Mouse (Mus musculus) cerebellum, postnatal 25 days (tissue): Measurements from ENCODE around the gene Fbxo42.
A peak's percentile ranks its signal among the peaks of the same experiment; 100 is the strongest.

Source experiments
- DNase-seq, 2 experiments: peaks; one replicate each; pipeline ENCODE4 v3.0.0; 2021; ENCODE audit warnings: mixed read lengths in 2 of 2

Fbxo42 gene

GRCm38 (mm10) chr4:141222752-141223151 is 75.0 kb downstream of the Fbxo42 start:
- no peak for DNase-seq

DNA sequence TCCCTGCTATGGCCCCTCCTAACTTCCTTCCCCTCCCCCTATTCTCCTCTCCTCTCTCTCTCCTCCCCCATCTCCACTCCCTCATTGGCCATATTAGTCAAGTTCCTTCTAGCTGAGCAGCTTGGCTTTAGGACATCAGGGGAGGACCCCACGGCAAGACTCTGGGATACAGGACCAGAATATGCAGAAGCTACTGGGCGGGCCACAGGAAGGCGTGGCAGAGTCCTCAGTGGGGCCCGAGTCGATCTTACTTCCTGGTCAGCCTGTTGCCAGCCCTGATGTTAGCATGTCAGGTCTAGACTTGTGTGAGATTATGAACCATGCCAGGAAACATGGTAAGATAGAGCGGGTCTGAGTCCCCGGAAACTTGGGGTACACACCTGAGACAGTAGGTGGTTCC is 81.0 kb downstream of the Fbxo42 start:
- no peak for DNase-seq

- DNase-seq = no peak
Measured at GRCm38 (mm10) chr4:141233196-141233595, 85.5 kb downstream of the Fbxo42 start.

GRCm38 (mm10) chr4:141235537-141236111 is 87.9 kb downstream of the Fbxo42 start:
- no peak for DNase-seq

DNA sequence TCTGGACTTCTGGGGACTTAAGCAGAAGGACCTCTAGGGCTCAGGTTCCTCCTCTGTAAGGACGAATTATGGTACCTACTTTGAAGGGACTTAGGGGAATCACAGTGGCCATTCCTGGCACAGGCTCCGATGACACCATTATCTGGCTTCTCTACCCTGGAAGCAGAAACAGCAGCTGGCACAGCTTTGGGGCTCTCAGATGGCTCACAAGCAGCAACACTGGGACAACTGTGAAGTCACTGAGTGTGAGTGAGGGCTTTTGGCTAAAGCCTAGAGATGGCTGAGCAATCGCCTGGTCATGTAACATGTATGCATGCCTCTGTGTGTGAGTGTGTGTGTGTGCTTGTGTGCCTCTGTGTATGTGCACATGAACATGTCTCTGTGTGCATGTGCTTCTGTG is 89.1 kb downstream of the Fbxo42 start:
- no peak for DNase-seq

DNA sequence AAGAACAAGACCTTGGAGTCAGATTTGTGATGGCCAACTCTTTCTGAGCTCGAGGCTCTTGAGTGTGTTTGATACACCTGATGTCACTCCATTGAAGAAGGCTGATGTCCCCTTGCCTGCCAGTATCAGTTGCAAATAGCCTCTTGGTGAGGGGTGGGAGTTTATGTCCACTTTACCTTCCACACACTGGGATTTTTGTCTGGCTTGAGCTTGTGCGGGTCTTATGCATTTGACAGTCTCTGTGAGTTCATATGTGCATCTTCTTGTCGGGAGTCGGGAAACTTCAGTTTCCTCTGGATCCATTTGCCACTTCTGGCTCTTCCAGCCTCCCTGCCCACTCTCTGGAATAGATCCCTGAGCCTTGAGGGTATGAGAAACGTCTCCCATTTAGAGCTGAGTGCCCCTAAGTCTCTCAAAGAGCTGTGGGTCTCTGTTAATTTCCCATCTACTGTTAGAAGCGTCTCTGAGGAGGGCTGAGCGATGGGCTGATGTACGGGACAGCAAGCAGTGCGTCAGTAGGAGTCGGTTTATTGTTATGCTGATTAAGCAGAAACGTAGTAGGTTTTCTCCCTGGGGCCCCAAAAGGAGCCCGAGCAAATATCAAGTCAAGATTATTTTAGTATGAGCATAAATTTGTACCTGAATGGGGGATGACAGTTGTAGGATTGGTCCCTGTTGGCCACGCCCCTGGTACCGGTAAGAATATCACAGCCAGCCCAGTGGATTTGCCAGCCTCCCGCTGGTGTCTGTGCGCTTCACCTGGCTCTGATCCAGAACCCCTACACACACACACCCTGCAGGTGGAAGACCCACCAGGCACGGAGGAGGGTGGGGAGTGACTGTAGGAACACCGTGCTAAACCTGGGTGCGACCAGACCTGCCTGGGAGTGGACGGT is 91.0 kb downstream of the Fbxo42 start:
- DNase-seq = no peak

GRCm38 (mm10) chr4:141239388-141240125 is 91.8 kb downstream of the Fbxo42 start, which contains the start of gene Arhgef19:
Gene Arhgef19 (plus strand): TSS chr4:141239499.
- peak; percentile 56 to 75 for DNase-seq

DNA sequence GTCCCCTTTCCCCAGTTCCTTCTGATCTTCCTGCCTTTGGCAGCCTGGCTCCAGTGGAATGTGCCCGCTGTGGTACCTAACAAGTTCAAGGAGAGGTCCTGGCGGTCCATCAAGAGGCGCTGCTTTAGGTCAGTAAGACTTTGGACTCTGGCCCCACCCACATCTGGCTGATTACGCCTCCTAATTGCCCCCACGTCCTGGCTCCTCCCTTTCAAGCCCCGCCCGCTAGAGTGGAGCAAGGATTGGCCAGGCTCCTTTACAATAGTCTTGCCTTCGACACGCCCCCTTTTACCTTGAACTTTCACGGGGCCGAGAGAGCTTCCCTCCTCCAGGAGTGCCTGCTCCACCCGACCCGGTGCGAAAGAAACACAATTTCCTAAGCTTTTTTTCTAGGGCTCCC is 92.9 kb downstream of the Fbxo42 start:
- no peak for DNase-seq

DNA sequence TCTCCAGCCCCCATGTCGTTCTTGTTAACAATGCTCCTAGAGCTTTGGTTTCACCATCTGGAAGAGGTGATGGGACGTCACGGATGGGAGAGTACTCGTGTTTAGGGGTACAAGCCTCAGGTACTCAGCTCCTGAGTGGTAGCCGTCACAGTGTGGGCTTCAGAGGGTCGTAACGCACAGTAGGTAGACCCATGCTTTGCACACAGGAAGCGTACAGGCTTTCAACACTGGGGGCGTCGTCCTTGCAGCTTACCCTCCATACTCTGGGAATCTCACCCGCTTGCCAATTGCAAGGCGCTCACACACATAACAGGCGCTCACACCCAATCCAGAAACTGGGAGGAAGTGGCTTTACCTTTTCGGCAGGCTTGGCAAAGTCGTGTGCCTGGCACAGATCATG is 94.1 kb downstream of the Fbxo42 start:
- DNase-seq = no peak

DNA sequence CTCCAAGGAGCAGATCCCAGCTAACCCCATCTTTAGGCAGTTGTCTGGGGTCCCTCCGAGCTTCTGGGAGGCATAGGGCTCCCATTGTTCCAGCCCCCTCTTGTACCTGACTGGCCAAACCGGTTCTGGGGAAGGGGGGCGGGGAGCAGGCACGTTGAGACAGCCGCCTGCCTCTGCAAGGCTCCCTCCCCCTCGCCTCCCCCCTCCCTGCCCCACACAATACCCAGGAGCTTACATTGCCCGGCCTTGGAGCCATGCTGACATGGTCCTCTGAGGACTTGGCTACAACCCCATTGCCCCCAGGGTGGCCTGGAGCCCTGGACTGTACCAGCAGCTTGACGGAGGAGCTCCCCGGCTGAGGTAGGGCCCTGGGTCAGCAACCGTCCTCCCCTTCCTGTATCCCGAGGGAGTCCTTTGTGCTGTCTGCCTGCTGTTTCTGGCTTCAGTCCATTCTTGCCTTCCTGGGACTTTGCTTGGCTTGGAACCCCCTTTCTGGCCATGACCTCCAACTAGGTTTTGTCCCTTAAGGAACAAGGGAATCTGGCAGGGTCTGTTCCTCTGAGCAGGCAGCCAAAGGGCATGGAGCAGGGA is 95.0 kb downstream of the Fbxo42 start:
- DNase-seq = no peak

- DNase-seq = no peak
Measured at GRCm38 (mm10) chr4:141243636-141244035, 95.9 kb downstream of the Fbxo42 start.

DNA sequence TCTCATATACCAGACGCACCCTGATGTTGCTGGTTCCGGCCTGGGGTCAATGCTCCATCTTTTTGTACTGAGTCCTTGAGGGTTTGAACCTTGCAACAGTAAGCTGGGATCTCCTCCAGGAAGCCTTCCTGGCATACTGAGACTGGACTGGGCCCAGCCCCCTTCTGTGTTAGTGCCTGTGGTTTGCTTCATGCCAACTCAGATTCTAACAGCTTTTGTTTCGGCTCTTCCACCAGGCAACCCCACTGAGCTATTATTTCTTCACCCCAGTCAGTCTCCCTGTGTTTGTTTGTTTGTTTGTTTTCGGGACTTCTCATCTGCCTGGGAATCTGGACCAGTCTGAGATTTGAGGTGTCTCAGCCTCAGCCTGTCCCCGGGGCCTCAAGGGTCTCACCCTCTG is 96.7 kb downstream of the Fbxo42 start:
- DNase-seq = no peak

DNA sequence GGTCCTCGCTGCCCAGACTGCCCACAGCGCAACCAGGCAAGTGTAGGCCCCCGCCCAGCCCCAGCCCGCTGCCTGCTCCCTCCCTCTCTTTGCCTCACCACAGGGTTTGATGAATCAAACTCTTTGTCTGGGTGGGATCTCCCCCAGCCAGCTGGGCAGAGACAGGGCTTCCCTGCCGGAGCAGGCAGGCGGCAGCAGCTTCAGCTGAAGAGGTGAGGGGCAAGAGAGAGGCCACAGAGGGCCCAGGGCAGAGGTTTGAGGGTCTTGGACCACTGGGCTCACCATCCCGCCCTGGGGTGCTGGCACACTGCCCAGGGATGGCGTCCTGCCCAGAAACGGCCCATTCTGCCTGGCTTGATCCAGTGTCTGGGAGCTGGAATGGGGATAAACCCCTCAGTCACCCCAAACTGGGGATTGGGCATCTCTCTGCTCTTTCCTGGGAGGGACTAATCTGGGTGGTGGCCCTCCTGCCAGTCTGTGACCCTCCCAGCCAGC is 97.3 kb downstream of the Fbxo42 start:
- peak; percentile 66 to 75 for DNase-seq

DNA sequence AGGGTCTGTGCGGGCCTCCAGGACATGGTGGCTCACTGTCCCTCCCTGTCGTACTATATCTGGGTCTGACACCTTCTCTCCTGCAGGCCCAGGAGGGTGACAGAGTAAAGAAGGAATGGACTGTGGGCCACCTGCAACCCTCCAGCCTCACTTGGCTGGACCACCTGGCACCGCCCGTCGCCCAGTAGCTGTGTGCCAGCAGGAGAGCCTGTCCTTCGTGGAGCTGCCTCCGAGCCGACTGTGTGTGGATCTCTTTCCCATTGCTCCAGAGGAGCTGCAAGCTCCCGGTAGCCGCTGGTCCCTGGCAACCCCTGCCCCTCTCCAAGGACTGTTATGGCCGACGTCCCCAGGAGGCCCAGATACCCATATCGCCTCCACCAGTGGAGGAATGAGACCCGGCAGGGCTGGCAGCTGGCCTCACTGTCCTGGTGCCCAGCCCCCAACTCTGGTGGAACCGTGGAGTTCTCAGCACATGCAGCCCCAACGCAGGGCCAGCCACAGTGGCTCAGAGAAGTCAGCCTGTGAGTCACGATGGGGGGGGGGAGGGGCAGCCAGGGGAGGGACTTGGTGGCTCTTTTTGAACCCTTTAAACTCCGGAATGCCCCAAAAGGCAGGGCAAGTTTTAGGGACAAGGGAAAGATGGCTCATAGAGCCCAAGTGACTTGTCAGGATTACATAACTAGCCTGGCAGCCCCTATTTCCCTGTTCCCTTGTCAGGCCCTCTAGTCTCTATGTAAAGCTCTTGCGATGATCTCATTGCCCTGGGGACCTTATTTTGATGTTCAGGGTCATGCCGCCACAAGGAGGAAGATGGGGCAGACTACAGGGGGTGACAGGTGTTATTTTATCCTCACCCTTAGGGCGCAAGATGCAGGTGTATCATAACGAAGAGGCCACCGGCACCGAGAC is 98.6 kb downstream of the Fbxo42 start:
- peak; percentile 24 to 33 for DNase-seq

DNA sequence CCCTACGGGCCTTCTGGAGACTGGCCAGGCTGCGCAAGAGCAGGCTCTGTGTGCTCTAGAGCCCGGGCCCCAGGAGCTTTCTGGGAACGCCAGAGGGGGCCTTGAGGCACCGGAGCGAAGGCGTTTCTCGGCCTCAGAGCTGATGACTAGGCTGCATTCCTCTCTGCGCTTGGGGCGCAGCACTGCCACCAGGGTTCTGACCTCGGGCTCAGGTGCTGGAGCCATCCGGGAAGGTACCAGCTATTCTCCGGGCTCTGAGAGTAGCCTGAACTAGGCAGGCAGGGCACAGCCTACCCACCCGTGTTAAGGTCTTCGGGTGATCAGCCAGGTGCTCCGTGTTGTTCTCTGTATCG is 99.3 kb downstream of the Fbxo42 start:
- DNase-seq = peak; percentile 18 to 31

DNA sequence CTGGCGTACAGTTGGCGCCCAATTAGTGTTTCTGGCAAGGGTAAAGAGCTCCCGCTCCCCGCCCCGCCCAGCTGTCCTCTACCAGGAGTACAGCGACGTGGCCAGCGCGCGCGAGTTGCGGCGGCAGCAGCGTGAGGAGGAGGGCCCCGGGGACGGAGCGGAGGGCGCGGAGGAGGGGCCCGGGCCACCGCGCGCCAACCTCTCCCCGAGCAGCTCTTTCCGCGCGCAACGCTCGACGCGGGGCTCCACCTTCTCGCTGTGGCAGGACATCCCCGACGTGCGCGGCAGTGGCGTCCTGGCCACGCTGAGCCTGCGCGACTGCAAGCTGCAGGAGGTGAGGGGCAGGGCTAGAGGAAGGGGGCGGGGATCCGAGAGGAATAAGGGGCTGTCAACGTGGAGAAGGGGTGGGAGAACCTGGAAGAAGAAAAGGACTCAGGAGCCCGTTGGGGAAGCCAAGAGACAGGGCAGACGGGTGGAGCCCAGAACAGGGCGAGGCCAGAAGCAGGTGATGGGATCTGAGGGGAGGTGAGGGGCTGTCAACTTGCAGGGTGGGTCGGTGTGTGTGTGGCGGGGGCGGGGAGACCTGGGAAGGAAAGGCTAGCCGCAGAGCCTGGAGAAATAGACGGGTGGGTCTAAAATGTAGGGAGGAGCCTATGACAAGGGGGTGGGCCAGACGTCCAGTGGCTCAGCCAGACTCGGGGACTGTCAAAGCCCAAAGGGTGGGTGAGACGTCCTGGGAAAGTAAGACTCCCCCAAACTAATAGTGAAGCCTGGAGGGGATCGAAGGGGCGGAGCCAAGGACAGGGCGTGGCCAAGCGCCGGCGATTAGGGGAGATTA is 100.3 kb downstream of the Fbxo42 start:
- peak; percentile 26 to 39 for DNase-seq

DNA sequence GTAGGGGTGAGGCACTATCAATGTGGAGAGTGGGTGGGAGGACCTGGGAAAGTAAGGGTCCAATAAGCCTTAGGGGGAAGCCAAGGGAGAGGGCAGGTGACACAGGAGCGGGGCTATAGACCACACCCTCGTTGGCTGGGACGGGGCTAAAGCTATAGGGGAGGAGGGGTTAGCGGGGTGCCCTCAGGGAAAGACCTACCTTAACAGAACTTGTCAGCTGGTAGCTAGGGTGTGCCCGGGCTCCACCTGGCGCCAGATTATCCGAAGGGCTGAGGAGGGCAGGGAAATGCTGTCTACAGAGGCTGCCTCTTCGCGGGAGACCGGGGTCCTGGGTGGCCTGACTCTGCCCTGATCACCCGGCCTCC is 100.9 kb downstream of the Fbxo42 start:
- no peak for DNase-seq

GRCm38 (mm10) chr4:141249383-141249782 is 101.7 kb downstream of the Fbxo42 start:
- DNase-seq = no peak

- peak; percentile 69 to 76 for DNase-seq
Measured at GRCm38 (mm10) chr4:141251071-141251470, 103.4 kb downstream of the Fbxo42 start.

DNA sequence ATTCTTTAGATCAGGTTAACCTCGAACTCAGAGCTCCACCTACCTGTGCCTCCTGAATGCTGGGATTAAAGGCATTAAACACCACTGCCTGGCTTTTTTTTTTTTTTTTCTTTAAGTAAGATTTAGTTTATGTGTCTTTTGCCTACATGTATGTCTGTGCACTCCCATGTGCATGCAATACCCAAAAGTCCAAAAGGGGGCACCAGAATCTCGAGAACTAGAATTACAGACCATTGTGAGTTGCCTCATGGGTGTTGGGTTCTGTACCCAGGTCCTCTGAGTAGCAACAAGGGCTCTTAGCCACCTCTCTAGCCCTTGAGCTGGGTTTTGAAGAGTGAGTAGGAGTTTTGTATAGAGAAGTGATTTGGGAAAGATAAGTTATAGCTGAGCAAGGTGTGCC is 104.9 kb downstream of the Fbxo42 start:
- DNase-seq = no peak
